Mouse (Mus musculus): ENCODE measurements around the gene Meis1.
A peak's percentile ranks its signal among the peaks of the same experiment; 100 is the strongest.

Meis1 gene

DNA sequence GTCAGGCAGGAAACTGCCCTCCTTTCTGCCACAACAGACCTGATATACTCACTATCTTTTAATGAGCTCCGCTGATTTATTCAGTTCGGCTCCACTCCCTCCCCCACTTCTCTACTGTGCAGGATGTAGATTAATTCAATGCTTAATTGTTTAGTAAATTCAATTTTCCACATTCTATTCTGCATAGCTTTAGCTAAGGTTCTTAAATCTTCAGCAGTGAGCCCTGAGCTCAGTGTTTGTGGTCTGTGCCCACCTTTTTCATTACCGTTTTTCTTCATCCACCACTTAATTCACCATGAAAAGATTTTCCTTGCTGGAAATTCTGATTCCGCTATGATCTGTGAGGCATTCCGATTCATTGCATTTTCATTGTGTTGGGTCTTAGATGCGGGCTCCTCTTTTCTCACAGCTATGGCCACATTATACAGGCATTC is 28.5 kb downstream of the Meis1 start:
- no peak for DNase-seq (ENCODE audit: low read depth, low spot score)

DNA sequence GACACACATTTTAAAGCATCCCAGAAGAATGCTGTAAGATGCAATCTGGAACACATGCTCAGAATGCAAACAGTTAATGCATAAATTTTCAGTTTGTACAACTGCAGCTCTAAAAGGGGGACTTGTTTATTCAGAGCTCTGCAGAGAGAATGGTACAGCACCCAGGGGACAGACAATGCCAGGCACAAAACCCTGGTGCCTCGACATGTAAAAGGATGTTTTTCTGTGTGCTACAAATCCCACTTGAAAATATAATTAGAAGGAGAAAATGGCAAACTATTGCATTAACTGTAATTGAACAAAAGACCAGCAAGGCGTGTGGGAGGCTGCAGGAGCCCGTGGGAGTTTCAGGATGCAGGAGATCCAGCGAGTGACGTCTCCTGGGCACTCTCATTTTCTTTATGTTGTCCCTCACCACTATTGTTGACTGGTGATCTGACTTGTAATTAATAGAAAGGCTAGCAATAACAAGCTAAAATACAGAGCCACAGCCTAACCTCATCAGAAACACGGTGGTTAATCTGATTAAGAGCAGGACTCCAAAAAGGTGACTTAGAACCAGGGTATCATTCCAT is 29.0 kb downstream of the Meis1 start:
- no peak for DNase-seq (ENCODE audit: low read depth, low spot score)

DNA sequence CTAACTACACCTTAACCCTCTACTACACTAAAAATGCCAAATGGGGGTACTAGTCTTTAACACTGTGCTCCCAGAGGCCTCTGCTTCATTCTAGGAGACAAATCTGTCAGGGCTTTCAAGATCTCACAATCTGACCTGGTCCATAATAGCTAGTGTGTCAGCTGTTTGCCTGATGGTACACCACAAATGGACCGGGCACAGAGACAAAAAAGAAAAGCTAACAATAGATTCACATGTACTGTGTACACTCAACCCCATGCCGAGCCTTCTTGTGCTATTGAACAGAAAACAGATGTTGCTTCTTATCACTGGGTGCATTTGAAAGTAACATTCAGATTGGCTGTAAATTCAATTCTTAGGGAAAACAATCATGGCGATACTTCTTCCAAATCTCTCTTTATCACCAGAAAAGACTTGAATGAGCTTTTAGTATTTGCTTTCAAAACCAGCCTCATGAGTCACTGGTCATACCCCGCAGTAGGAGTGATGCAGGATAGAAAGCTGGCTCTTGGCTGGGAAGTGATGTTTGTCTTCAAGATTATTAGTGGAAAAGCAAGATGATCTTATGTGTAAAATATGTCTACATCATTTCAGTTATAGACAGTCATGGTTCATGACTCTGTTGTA is 30.0 kb downstream of the Meis1 start:
- no peak for DNase-seq (ENCODE audit: low read depth, low spot score)

DNA sequence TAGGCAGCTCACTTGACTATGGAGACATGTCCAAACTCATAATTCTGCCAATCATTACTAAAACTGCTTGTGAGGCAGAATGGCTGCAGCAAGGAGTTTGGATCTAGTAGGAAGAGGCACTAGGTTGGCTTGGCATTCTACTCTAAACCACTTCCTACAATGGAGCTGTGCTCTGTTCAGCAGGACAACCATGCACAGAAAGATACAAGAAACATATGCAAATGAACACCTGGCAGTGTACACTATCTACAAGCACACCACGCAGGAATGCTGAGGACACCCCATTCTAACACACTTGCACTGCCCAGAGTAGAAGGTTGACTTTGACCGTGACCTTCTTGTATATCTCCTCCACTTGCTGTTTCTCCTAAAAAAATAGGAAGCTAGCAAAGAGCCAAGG is 35.0 kb downstream of the Meis1 start:
- DNase-seq (ENCODE audit: low read depth, low spot score) = no peak

DNA sequence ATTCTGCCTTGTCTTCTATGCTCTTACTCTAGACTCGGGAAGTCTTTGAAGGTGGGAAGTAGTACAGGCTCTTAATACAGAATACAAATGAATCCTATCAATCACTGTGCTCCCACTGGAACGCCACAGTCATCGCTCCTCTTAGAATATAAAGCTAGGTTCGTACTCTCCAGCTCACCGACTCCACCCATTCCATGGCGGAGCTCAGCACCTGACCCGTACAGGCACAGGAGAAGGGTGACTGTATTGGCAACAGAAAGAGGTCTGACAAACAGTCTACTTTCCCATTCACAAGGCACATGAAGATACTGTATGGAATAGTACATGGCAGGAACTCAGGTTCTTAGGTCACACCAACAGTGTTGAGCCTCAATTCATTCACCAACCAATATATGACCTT is 35.5 kb downstream of the Meis1 start:
- DNase-seq (ENCODE audit: low read depth, low spot score) = no peak

DNA sequence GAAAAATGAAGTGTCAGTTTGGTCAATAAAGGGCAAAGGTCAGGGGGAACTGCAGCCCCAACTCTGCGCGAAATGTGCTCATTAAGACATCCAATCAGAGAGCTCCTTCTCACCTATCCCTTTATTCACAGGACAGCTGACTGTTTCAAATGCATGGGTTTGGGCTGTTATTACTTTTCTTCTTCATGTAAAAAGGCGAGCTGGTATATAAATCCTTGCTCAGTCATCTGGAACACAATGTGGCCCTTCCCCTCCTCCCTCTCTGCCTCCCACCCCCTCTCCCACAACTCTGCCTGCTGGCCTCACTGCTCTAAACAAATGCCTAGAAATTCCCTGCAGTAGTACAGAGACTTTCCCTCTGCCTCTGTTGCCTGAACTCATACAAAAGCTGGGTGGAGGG is 36.5 kb downstream of the Meis1 start:
- DNase-seq (ENCODE audit: low read depth, low spot score) = no peak

DNA sequence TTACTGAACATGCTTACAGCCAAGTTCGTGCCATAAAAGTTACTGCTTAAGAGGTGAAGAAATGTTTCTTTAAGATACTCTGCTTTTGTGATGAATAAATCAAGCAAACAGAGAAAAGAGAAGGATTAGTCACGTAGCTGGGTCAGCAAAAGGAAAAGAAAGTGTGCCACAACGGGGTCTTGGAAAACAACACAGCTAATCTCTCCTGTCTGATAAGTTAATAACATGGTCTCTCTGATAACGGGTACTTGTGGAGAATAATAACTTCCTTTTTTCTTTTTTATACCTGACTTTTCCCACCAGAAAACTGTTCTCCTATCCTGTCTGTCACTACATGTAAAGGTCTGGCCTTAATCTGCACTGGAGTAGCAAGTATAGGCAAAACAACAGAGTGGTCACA is 37.4 kb downstream of the Meis1 start:
- no peak for DNase-seq (ENCODE audit: low read depth, low spot score)

DNA sequence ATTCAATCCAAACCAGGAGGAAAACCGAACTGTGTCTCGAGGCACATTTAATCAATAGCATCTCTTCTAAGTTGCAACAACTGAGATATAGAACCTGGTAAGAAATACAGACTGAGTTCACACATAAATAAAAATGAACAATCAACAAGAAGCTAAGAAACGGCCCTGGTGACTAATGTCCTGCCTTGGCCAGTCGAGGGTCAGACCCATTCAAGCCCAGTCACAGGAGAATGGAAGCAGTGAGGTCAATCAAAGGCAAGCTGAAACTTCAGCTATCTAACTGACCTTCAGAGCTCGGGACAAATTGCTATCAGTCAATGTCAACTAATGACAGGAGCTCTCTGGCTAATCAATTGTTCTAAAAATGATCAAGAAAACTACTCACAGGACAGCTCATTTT is 38.2 kb downstream of the Meis1 start:
- no peak for DNase-seq (ENCODE audit: low read depth, low spot score)

DNA sequence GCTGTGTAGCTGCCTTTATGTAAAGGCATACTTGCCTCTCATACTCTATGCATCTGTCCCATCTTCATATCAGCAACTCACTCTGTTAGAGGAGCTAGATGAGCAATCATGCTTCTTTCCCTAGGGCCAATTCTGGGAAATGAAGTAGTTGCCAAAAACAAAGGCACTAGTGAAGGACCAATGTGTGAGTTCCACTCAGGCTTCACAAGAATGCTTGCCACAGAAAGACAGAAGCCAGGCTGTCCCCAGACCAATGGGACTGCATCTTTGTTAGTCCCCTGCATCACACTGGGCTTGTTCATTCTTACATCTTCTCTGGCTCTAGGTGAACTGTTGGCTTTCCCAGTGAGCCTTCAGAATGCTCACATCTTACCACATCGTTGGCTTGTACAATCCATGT is 43.7 kb downstream of the Meis1 start:
- no peak for DNase-seq (ENCODE audit: low read depth, low spot score)

DNA sequence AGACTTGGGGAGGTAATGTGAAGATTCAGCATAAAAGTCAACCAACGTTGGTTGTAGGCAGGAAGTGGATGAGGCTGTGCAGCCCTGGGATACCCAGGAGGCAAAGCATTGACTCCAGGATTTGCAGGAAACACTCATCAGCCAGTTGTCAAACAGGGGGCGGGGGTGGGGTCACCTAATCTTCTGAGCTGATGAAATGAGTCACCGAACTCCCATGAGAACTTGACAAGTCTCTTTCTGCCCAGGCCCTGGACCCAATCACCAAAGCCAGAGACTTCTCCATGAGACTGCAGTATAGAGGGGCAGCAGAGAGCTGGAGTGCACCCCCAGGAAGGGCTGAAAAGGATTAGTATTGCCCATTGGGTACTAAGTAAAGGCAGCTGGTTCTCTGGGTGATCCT is 45.0 kb downstream of the Meis1 start:
- DNase-seq (ENCODE audit: low read depth, low spot score) = no peak

DNA sequence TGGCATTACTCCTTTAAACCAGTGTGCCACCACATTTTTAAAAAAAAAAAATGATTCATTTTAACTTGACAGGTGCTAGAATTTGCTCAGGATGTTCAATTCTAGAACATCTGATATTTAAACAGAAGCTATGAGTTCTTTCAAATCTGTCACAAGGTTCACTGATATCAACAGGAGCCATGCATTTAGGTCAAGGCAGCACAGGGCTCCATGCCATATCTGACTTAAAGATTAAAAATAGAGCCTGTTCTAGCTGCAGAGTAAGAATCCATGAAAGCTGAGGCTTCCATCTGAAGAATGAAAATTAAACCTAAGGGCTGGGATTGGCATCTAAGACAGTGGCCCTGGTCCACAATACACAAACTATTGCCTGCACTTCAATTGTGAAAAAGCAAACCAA is 45.8 kb downstream of the Meis1 start:
- no peak for DNase-seq (ENCODE audit: low read depth, low spot score)

DNA sequence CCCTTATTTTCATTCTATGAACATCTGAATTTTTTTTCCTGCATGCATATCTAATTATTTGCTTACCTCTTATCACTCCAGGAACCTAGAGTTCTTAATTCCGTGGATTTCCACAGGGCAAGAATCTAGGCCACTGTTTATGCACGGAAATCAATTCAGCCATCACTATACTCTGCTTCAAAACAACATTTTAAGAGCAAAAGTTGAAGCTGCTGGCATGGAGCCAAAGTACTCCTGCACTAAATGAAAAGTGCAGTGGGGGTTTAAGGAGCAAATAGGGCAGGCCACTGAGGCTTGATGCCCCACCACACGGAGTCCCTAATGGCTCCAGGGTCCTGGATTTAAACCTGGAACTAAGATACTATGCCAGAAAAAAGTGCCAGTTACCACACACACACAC is 47.2 kb downstream of the Meis1 start:
- no peak for DNase-seq (ENCODE audit: low read depth, low spot score)

DNA sequence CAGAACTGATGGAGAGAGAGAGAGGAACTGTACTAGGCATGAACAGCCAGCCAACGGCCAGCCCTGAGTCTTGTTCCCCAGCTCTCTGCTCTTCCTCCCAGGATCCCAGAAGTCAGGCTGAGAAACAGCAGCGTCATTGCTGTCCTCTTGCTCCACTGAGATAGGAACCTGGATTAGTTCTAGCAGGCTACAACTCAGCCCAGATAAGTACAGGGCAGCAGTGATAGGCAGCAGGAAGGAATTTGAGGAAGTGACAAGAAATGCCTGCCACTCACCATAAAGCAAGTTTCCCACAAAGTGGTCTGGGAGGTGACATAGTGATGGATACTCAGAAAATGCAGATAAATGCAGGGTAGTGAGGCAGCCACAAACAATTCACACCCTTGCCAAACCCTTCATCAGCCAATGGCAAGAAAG is 48.9 kb downstream of the Meis1 start:
- DNase-seq (ENCODE audit: low read depth, low spot score) = no peak

DNA sequence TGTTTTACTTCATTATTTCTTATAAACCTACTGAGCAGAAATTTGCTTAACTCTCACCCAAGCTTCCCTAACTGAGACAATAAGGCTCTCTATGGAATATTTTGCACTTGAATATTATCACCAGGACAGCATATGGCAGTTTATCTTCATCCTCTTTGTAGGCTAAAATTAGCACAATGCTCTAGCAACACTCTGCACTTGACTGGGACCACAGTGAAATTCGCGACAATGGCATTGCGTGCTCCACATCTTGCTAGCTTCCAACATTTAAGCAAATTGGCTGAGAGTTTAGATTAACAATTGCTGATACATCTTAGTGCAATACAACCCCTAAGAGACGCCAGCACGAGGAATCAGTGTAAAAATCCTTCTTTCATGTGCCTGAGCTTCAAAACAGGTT is 54.4 kb downstream of the Meis1 start:
- DNase-seq (ENCODE audit: low read depth, low spot score) = no peak

DNA sequence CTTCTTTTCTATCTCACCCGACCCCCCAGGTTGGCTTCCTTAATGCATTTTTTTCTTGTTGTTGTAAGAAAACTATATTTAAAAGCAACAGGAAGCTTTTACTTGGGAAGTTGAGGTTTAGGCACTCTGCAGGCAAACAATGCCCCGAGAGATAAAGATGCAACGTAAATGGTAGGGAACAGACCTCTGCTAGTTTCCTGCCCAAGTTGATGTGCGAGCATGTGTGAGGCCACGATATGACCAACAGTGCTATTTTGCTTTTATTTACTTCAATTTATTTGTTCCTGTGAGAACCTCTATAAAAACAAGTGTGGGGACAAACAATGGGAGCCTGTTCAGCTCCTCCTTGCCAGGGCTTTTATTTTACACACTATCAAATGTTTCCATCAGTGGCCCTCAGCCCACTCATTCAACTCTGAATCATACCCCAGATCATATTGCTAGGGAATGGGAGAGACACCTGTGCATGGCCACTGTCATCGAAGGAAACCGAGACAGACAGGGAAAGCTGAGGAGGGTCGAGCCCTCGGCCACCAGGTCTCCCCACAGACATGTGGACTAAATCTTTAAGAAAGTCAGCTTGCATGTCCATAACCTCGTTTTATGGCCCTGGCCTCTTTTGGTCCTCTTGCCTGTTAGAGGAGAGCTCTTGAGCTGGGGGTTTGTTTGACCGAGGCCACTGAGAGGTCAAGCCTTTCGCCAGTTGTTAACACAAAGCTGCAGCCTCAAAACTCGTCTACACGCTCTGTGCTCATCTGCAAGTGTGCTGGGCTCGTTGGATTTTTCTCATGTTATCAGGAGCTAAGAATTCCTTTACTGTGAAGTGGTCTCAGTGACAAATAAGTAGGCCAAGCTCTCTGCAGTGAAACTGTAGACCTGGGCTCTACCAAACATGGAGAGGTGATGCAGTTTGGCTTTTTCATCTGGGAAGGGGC is 55.3 kb downstream of the Meis1 start:
- no peak for DNase-seq (ENCODE audit: low read depth, low spot score)

DNA sequence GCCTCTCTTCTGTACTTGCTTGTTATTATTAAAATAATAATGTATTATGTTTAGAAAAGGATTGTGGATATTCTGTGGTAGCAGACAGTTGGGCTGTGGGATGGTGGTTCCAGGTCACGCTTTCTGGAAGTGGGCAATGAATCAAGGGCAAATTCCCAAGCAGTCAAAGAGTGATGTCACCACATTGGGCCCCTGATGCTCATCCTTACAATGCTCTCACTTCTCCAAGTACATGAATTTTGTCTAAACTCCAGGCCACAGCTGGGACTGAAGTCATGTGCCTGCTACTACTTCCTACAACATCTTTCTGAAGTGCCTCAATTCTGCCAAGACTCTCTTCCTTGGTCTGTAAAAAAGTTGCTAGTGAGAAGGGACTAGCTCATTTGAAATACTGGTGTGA is 59.3 kb downstream of the Meis1 start:
- no peak for DNase-seq (ENCODE audit: low read depth, low spot score)

DNA sequence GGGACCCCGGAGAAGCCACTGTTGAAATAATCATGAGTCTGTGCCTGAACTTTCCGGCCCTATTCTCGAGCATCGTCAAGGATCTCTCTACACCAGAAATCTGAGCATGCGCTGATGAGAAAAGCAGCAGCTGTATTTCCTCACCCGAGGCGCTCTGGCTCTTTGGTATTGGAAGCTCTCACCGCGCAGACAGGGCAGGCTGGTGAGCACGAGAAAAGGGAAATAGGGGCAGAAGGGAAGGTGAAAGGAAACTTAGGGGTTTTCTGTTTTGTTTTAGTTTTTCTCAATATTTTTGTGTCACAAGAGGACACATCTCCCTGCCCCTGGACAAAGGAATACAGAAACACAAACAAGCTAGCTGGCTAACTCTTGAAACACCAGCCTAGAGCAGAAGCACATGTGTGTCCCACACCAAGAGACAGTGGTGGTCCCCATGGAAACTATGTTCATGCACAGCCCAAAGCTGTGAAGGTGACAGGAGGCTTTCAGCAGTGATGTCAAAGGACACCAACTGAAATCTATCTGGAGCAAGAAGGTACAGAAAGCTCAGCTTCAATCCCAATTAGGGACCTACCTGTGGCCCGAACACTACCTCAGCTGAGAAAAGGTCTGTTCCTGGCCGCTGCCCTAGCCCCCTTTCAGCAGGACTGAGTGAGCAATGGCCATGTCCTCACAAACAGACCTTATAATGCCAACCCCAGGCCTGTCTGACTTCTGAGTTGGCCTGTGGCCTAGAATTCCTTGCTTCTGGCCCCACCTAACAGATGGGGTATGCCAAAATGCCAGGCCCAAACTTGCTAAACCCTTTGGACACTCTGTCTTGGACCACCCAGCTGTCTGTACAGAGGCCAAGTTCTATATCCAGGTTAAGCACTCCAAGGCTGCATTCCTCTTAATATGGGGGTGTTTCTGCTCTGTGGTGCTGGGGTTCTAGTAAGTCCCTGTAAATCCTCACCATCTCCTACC is 60.7 kb downstream of the Meis1 start:
- peak; percentile 20 for DNase-seq (ENCODE audit: low read depth, low spot score)

DNA sequence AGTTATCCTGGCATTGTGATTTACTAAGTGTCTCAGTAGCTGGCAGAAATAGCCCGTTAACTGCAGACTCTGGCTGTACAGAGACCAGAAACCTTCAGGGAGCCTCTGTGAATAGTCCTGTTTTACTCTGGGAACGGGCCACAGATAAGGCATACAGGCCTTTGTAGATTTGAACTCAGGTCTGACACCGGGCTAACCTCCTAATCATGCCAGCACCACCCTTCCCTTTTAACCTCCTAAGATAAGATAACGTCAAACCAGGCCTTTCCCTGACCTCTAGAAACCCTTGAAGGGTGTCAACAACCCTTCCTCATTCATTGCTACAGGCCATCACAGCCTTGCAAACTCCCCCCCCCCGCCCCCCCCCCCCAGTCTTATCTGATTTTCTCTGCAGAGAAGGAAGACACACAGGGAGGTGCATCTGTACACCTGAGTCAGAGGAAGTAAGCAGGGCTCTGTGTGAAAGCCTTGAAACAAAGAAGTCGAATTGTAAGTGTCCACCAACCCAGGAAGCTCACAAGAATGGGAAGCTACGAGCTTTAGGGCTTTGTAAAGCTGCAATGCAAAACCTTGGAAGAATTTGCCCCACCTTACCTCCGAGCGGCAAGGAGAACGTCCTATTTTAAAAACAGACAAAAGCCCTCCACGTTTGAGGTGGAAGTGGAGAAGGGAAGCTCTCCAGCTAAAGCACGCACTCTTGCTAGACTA is 61.5 kb downstream of the Meis1 start:
- peak; percentile 7 for DNase-seq (ENCODE audit: low read depth, low spot score)

DNA sequence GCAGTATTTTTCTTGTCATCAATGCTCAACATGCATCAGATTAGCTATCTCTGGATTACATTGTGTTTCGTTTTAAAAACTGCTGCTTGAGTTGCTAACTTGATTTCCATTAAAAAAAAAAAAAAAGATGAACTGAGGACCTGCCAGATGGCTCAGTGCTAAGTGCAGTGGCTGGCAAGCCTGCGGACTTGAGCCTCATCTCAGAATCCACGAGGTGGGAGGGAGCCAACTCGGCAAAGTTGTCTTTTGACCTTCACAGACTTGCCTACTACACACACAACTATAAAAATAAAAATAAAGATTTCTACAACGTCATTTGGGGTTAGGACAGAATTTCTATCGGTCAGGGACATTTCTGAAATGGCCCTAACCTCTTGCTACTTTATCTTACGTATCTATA is 62.8 kb downstream of the Meis1 start:
- no peak for DNase-seq (ENCODE audit: low read depth, low spot score)

DNA sequence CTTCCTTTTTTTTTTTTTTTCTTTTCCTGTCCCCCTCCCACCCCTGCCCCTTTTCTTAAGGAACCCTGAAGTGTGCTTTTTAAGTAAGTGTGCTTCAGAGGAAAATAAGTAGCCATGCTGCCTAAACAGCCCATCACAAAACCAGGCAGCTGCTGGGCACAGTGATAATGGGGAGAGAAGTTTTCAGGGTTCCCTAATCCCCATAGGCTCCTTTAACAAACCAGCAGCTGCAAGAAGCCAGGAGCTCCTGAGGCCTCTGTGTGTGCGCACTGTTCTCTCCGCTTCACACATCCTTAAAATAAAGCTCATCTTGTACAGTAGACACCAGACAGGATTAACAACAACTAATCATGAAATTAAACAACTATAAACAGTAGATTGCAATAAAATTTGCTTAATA is 63.9 kb downstream of the Meis1 start:
- no peak for DNase-seq (ENCODE audit: low read depth, low spot score)

DNA sequence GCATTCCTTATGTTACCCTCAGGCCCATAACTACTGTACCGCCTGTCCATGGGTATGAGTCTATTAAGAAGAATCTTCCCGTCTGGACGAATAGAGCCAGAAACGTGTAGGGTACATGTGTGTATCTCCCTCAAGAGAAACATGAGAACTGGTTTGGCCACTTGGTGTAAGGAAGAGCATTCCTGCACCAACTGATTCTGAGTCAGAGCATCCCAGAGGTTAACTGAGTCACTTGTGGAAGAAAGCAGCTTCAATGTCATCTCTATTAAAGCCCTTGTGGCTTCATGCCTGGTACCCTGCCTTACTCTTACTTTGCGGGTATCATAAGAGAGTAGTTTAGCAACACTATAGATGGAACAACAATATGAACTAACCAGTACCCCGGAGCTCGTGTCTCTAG is 64.9 kb downstream of the Meis1 start:
- no peak for DNase-seq (ENCODE audit: low read depth, low spot score)
